Mouse (Mus musculus): Measurements from ENCODE around the gene Ibsp. TPM values are rescaled to one million over a fixed set of nuclear protein-coding genes. Genes with fewer than 3 reads are reported as not detected.
A peak's percentile ranks its signal among the peaks of the same experiment; 100 is the strongest.

Gene Ibsp
- not detected in 2 replicates for polyA plus RNA-seq (2014; fragmentation: Nextera tagmentation; extraction: Ambion mirVana)

DNA sequence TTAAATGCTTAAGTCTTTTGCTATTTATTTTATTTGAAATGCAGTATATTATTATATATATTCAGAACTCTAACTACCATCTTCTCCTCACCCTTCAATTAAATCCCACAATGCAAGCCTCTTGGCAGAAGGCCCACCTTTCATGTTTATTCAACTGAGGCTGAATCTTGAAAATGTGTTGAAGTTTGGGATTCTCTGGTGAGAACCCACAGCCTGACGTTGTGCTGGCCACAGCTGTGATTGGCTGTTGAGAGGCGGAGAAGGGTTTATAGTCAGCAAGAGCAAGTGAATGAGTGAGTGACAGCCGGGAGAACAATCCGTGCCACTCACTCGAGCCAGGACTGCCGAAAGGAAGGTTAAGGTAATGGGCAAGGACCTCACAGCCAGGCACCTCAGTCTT, at the start of gene Ibsp:
Gene Ibsp (plus strand): TSS at position 178 of the 400 bp plus-strand sequence.
- 74% methylated on average over 6 of the region's 6 CpGs for WGBS
- DNase-seq (ENCODE audit: low spot score) (no peak), ATAC-seq (ENCODE audit: insufficient number of reproducible peaks, low FRiP score, low TSS enrichment, low read depth) (no peak)
- H3K4me2 ChIP-seq (ENCODE audit: low read depth, severe bottlenecking): no peak within 1 kb of the TSS
- no peak within 1 kb of the TSS for H3K4me3 ChIP-seq (ENCODE audit: low read depth, low read length)
- no peaks in the 10 kb centered on the region for H3K27me3 ChIP-seq (ENCODE audit: control insufficient read depth, insufficient read depth, low read length)
- no peaks in the 10 kb centered on the region for H3K36me3 ChIP-seq (ENCODE audit: control insufficient read depth, insufficient read depth, low read length)
- no peak within 1 kb of the TSS for H3K9ac ChIP-seq (ENCODE audit: low read length)
- no peak within 1 kb of the TSS for H3K27ac ChIP-seq (replicated peaks; ENCODE audit: low read depth, low read length)
- H3K9me3 ChIP-seq (ENCODE audit: control insufficient read depth, low read length): no peaks in the 10 kb centered on the region
- no peaks in the 10 kb centered on the region for H3K4me1 ChIP-seq (ENCODE audit: control insufficient read depth, insufficient read depth, low read length)

DNA sequence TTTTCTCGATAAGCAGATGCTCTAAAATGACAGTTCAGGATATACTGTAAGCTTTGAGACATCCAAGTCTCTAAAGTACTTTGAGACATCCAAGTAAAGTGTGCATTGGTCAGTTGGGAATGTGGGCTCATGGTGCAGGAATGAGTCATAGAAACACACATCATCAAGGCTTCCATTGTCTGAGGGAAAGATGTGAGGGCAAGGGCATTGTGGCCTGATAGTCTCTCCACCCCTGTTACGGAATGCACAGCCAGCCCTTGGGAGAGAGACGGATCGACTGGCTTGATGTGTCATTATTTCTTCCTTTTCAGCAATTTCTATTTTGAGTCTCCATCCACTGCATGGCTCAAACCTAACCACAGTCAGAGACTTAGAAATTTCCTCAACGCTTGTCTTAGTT, 47.2 kb upstream of the Ibsp start:
- Histone ChIP-seq H3K4me3 (ENCODE audit: low read depth, low read length) (no peak overlapping the region), H3K9ac (ENCODE audit: low read length) (no peak overlapping the region), H3K27ac (replicated peaks; ENCODE audit: low read depth, low read length) (no peak overlapping the region), H3K4me1 (ENCODE audit: control insufficient read depth, insufficient read depth, low read length) (no peaks in the 10 kb centered on the region), H3K36me3 (ENCODE audit: control insufficient read depth, insufficient read depth, low read length) (no peaks in the 10 kb centered on the region), H3K4me2 (ENCODE audit: low read depth, severe bottlenecking) (no peak overlapping the region), H3K27me3 (ENCODE audit: control insufficient read depth, insufficient read depth, low read length) (no peaks in the 10 kb centered on the region), H3K9me3 (ENCODE audit: control insufficient read depth, low read length) (no peaks in the 10 kb centered on the region)
- 90% methylated on average over 5 of the region's 5 CpGs for WGBS
- DNase-seq (ENCODE audit: low spot score) (no peak), ATAC-seq (ENCODE audit: insufficient number of reproducible peaks, low FRiP score, low TSS enrichment, low read depth) (no peak)

DNA sequence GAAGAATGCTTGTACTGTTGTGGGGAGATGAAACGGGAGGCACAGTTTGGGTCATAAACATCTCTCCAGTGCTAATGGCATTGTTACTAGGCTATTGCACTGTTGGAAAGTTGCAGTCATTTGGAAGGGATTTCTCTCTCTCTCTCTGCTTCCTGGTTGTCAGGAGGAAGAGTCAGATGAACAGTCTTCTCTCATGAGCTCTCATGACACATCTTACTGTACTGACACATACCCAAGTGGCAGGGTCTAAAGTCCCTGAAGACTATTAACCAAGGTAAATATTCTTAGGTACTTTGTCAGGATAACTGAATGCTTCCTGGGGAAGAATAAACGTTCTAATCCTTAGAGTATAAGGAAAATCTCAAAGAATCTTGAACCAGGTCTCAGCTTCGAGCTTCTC, 42.4 kb upstream of the Ibsp start:
- H3K36me3 ChIP-seq (ENCODE audit: control insufficient read depth, insufficient read depth, low read length): no peaks in the 10 kb centered on the region

DNA sequence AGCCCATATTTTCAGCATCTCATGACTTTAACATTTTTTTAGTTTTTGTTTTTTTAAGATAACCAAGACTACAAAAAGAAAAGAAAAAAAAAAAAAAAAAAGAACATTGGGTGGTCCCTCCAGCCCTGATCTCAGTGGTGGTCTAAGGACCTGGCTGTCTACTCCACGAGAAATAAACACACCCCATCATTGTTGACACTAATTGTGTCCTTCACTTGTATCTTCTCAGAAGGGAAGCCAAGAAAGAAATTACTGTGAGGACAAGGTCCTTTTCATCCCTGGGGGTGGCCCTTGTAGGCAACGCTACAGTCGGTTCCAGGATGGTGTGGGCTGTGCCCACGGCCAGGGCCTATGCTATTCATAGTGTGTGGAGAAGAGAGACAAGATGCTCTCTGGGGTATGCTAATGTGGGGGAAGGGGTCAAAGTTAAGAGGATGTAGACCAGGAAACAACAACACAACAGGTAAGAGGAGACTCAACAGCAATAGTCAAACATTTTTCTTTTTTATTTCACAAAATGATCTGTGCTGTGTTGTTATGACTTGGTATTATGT, 37.0 kb upstream of the Ibsp start:
- WGBS: 85% methylated on average over 4 of the region's 4 CpGs
- DNase-seq (ENCODE audit: low spot score): no peak
- no peak overlapping the region for H3K4me2 ChIP-seq (ENCODE audit: low read depth, severe bottlenecking)

More for the DNA sequence above, 42.4 kb upstream of the Ibsp start:
- H3K4me1 ChIP-seq (ENCODE audit: control insufficient read depth, insufficient read depth, low read length): no peaks in the 10 kb centered on the region
- no peak overlapping the region for H3K4me3 ChIP-seq (ENCODE audit: low read depth, low read length)
- H3K27me3 ChIP-seq (ENCODE audit: control insufficient read depth, insufficient read depth, low read length): no peaks in the 10 kb centered on the region
- H3K4me2 ChIP-seq (ENCODE audit: low read depth, severe bottlenecking): no peak overlapping the region
- 72% methylated on average over 3 of the region's 3 CpGs for WGBS
- DNase-seq (ENCODE audit: low spot score): no peak
- no peak overlapping the region for H3K9ac ChIP-seq (ENCODE audit: low read length)
- H3K27ac ChIP-seq (replicated peaks; ENCODE audit: low read depth, low read length): no peak overlapping the region
- H3K9me3 ChIP-seq (ENCODE audit: control insufficient read depth, low read length): no peaks in the 10 kb centered on the region
- ATAC-seq (ENCODE audit: insufficient number of reproducible peaks, low FRiP score, low TSS enrichment, low read depth): no peak

DNA sequence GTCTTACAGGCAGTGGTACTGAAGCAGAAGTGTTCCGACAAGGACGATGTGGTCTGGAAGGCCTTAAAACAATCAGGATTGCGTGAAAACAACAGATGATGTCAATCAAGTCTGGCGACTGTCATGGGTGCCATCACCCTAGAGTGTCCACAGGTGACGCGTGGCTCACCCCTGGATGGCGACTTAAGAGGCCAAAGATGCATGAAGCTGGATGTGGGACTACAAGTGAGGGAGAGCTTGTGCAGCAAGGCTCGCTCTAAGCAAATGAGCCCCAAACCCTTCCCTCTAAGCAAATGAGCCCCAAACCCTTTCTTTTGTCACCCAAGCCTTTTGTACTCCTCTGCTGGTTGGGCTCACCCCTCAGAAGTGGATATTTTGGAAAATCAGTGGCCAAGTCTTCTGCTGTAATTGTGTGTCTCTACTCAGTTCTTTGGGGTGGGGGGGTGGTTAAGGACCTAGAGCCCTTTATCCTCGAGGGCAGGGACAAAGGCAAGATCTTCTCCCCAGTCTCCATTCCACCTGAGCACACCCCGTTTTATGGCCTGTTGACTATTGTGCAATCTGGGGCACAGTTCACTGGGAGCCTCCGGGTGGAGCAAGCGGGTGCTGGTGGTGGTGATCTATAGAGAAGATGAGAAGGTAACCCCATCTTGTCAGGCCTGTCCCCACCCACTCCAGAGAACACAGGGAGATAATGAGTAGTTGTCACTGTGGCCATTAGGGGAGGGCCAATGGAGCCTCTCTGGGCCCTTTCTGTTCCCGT, 35.8 kb upstream of the Ibsp start:
- Histone ChIP-seq H3K27me3 (ENCODE audit: control insufficient read depth, insufficient read depth, low read length) (no peaks in the 10 kb centered on the region), H3K9ac (ENCODE audit: low read length) (no peak overlapping the region), H3K4me1 (ENCODE audit: control insufficient read depth, insufficient read depth, low read length) (no peaks in the 10 kb centered on the region), H3K36me3 (ENCODE audit: control insufficient read depth, insufficient read depth, low read length) (no peaks in the 10 kb centered on the region), H3K4me3 (ENCODE audit: low read depth, low read length) (no peak overlapping the region), H3K9me3 (ENCODE audit: control insufficient read depth, low read length) (no peaks in the 10 kb centered on the region), H3K4me2 (ENCODE audit: low read depth, severe bottlenecking) (no peak overlapping the region), H3K27ac (replicated peaks; ENCODE audit: low read depth, low read length) (no peak overlapping the region)
- ATAC-seq (ENCODE audit: insufficient number of reproducible peaks, low FRiP score, low TSS enrichment, low read depth) (no peak), DNase-seq (ENCODE audit: low spot score) (no peak)
- WGBS: 89% methylated on average over 13 of the region's 13 CpGs

More for the DNA sequence above, 37.0 kb upstream of the Ibsp start:
- no peak overlapping the region for H3K9ac ChIP-seq (ENCODE audit: low read length)
- no peak overlapping the region for H3K4me3 ChIP-seq (ENCODE audit: low read depth, low read length)
- no peaks in the 10 kb centered on the region for H3K9me3 ChIP-seq (ENCODE audit: control insufficient read depth, low read length)
- H3K27me3 ChIP-seq (ENCODE audit: control insufficient read depth, insufficient read depth, low read length): no peaks in the 10 kb centered on the region
- no peak overlapping the region for H3K27ac ChIP-seq (replicated peaks; ENCODE audit: low read depth, low read length)
- no peaks in the 10 kb centered on the region for H3K4me1 ChIP-seq (ENCODE audit: control insufficient read depth, insufficient read depth, low read length)
- ATAC-seq (ENCODE audit: insufficient number of reproducible peaks, low FRiP score, low TSS enrichment, low read depth): no peak
- H3K36me3 ChIP-seq (ENCODE audit: control insufficient read depth, insufficient read depth, low read length): no peaks in the 10 kb centered on the region

DNA sequence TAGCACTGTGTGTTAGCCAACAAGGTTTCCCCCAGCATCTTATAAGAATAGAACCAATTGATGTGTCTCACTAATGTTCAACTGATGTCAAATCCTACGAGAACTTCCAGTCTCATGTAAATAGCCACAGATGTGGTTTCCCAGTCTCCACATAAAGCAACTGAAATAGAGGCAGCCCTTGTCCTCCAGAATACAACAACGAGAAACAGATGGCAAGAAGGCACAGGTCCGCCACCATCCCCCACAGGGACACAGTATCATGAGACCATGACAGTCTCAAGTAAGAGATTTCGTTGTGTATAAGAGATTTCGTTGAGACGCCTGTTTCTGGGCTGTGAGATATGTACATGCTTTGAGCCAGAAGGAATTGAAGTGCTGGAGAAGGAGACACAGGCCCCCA, 4.8 kb upstream of the Ibsp start:
- Histone ChIP-seq H3K4me2 (ENCODE audit: low read depth, severe bottlenecking) (no peak overlapping the region), H3K9me3 (ENCODE audit: control insufficient read depth, low read length) (no peaks in the 10 kb centered on the region), H3K27me3 (ENCODE audit: control insufficient read depth, insufficient read depth, low read length) (no peaks in the 10 kb centered on the region), H3K27ac (replicated peaks; ENCODE audit: low read depth, low read length) (no peak overlapping the region), H3K36me3 (ENCODE audit: control insufficient read depth, insufficient read depth, low read length) (no peaks in the 10 kb centered on the region), H3K4me1 (ENCODE audit: control insufficient read depth, insufficient read depth, low read length) (no peaks in the 10 kb centered on the region), H3K4me3 (ENCODE audit: low read depth, low read length) (no peak overlapping the region), H3K9ac (ENCODE audit: low read length) (no peak overlapping the region)
- no peak for ATAC-seq (ENCODE audit: insufficient number of reproducible peaks, low FRiP score, low TSS enrichment, low read depth)
- WGBS: 53% methylated on average over 6 of the region's 6 CpGs
- DNase-seq (ENCODE audit: low spot score): peak; percentile 31

DNA sequence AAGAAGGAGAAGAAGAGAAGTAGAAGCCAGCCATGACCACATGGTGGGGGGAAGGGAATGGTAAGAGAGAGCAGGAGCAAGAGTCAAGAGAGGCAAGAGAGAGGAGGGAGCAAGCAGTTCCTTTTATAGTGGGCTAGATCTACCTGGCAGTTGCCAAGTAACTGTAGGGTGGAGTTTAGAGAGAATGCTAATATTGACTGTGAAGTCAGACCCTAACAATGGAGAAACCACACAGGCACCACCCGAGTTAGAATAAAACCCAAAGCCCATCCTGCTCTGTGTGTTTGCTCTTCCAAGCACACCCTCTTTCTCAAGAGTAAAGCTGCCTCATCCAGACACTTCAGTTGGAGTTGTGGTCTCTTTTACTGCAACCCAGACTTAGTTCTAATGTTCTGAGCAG, 15.1 kb downstream of the Ibsp start:
- Histone ChIP-seq H3K27ac (replicated peaks; ENCODE audit: low read depth, low read length) (no peak overlapping the region), H3K27me3 (ENCODE audit: control insufficient read depth, insufficient read depth, low read length) (no peaks in the 10 kb centered on the region), H3K9ac (ENCODE audit: low read length) (no peak overlapping the region), H3K4me2 (ENCODE audit: low read depth, severe bottlenecking) (no peak overlapping the region), H3K36me3 (ENCODE audit: control insufficient read depth, insufficient read depth, low read length) (no peaks in the 10 kb centered on the region), H3K4me1 (ENCODE audit: control insufficient read depth, insufficient read depth, low read length) (no peaks in the 10 kb centered on the region), H3K9me3 (ENCODE audit: control insufficient read depth, low read length) (no peaks in the 10 kb centered on the region), H3K4me3 (ENCODE audit: low read depth, low read length) (no peak overlapping the region)
- DNase-seq (ENCODE audit: low spot score): no peak
- WGBS: 85% methylated on average over 1 of the region's 1 CpGs
- ATAC-seq (ENCODE audit: insufficient number of reproducible peaks, low FRiP score, low TSS enrichment, low read depth): no peak

DNA sequence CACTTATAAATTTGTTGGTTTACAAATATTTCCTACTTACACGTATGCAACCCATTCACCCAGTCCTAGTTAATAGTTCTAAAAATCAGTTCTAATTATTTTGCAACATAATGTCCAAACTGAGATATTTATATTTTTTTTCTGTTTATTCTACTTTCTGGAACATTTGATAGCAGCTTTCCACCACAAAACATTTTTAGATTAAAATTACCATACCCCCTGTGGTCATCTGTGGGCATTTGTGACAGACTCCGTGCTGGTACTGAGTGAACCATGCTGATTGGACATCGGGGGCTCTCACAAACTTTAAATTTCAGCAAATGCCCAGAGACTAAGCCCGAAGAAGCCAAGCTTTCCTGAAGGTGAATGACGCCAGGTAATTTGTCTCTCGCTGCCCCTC, 26.1 kb downstream of the Ibsp start, which contains the start of gene Mepe:
Gene Mepe (plus strand): TSS at position 301 of the 400 bp plus-strand sequence.
- Histone ChIP-seq H3K36me3 (ENCODE audit: control insufficient read depth, insufficient read depth, low read length) (no peaks in the 10 kb centered on the region), H3K9me3 (ENCODE audit: control insufficient read depth, low read length) (no peaks in the 10 kb centered on the region), H3K4me3 (ENCODE audit: low read depth, low read length) (no peak within 1 kb of the TSS), H3K27me3 (ENCODE audit: control insufficient read depth, insufficient read depth, low read length) (no peaks in the 10 kb centered on the region), H3K27ac (replicated peaks; ENCODE audit: low read depth, low read length) (no peak within 1 kb of the TSS), H3K9ac (ENCODE audit: low read length) (no peak within 1 kb of the TSS), H3K4me2 (ENCODE audit: low read depth, severe bottlenecking) (no peak within 1 kb of the TSS), H3K4me1 (ENCODE audit: control insufficient read depth, insufficient read depth, low read length) (no peaks in the 10 kb centered on the region)
- ATAC-seq (ENCODE audit: insufficient number of reproducible peaks, low FRiP score, low TSS enrichment, low read depth) (no peak), DNase-seq (ENCODE audit: low spot score) (no peak)
- WGBS: 91% methylated on average over 6 of the region's 6 CpGs
